Mouse (Mus musculus) heart, postnatal 14 days (tissue): ENCODE measurements at regions not wholly inside any gene's neighbourhood (a gene's known extent, or its start where the extent isn't known, plus 50 kb on each side); places are given as distances from the start of the nearest gene placed in this dataset.

Experiments used
- DNase-seq, 2 experiments: peaks; one replicate each; pipeline ENCODE4 v3.0.0; 2021 to 2022
- intact Hi-C: fragments of 180-260 bp; cut with DNase I; formaldehyde crosslinking; loops from one replicate; pipeline ENCODE4 v1.15.1; 2025

DNA sequence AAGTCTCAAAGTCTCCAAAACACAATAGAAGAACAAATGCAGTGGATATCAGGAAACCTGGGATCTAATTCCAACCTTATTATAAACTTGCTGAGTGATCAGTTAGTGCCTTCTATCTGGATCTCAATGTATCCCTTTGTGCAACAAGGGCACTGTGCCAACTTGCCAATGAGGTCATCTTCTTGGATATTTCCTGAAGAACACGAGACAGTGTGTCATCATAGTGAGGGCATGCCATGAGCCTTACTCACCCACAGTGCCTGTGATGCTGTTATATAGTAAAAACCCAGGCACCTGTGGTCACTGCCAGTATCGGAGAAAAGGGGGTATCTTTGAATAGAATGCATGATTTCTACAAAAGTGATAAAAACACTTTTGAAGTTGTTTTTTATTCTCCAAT lies 60.2 kb upstream of the Cd34 start:
- intact Hi-C loops, result loop anchor here (2.0 kb wide), 2 partner anchors 40 to 82 kb away; no protein-coding TSS in a partner anchor
- DNase-seq, result peak; percentile 11 to 26

DNA sequence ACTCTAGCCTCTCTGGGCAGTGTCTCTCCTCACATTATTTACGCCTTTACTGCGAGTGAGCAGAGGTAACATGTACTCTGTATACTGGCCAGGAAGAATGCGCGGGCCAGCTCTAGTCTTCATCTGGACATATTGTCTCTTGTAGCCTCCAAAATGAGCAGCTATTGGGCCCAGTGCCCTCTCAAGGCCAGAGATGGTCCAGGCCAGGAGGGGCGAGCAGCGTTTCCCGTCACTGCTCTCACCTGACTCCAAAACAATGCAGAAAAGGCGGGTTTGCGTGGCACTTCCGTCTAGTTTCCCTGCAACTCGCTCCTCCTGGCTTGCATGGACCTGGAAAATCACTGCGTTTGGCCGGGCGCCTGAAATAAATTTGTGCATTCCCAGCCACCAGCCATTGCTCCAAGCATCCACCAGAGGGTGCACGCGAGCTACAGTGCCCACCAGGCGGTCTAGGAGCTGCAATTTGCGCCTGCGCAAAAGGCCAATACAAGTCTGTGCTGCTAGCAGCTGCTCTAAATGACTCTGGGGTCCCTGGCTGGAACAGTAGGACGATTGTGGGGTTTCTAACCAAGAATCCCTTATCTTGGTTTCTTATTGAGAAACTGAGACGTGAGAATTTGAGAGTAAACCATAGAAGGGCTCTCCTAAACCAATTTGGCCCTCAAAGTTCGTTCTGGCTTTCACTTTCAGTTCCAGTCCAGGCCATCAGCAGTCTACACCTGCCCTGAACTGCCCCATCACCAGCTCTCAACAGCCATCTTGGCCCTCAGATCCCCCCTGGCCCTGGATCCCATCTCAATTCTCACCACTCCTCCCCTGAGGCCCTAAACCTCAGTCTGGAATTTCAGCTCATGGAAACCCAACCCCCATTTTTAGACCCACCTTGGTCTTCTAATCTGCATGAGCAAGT lies 59.0 kb upstream of the Cd34 start:
- DNase-seq, result peak; percentile 98
- intact Hi-C loops, result loop anchor here (1.0 to 10.0 kb wide), 4 partner anchors 41 to 165 kb away; no protein-coding TSS in a partner anchor

DNA sequence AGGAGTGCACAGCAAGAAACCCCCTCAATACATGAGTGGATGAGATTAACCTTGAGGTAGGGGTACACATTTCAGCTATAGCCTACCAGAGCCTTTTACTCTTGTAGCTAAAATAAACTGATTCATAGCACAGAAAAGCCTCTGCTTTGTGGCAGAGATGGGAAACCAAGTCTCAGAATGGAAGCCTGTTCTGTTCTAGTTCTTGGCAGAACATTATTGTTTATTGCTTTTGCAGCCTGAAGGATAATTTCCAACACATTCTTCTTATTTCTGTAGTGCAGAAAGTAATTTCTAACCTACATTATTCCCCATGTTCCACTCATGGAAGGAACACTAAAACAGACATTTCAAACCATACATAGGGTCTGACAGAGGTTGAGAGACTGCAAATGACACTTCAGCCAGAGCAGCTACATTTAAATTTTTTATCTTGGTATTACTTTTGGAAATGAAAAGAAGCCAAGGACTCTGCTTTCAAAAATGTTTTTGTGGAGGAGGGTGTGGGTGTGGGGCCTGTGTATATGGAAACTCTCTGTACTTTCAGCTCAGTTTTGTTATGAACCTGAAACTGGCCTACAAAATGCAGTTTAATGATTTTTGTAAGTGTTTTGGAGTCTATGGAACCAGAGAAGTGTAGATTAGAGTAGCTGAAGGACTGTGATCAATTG lies 56.9 kb upstream of the Cd34 start:
- intact Hi-C loops, result loop anchor here (10.0 kb wide), 1 partner anchor 163 kb away; no protein-coding TSS in a partner anchor
- no peak for DNase-seq

GRCm38 (mm10) chr1:194885071-194885686 lies 53.4 kb upstream of the Cd34 start:
- intact Hi-C loops, result loop anchor here (5.0 to 10.0 kb wide), 2 partner anchors 42 to 160 kb away; no protein-coding TSS in a partner anchor
- peak; percentile 37 to 67 for DNase-seq

- intact Hi-C loops, result loop anchor here (5.0 to 10.0 kb wide), 2 partner anchors 42 to 159 kb away; no protein-coding TSS in a partner anchor
- DNase-seq, result peak; percentile 89 to 93
These were observed 52.9 kb upstream of the Cd34 start for GRCm38 (mm10) chr1:194885687-194886077.
